Mouse (Mus musculus) cerebellum, adult 18-20 months (tissue): ENCODE measurements around the gene Aplf.

Experiments
- DNase-seq, 2 experiments: peaks; one replicate each; pipeline ENCODE4 v3.0.0; 2021

Gene Aplf

GRCm38 (mm10) chr6:87621281-87621680 lies 50.7 kb downstream of the Aplf start:
- DNase-seq = peak; percentile 4 to 16

- no peak for DNase-seq
Measured at GRCm38 (mm10) chr6:87618021-87618420, 54.0 kb downstream of the Aplf start.

GRCm38 (mm10) chr6:87615696-87616083 lies 56.3 kb downstream of the Aplf start:
- DNase-seq = no peak

- peak; percentile 9 to 16 for DNase-seq
Measured at GRCm38 (mm10) chr6:87614794-87615695, 56.9 kb downstream of the Aplf start.

- no peak for DNase-seq
Measured at GRCm38 (mm10) chr6:87599825-87600224, 72.2 kb downstream of the Aplf start.

GRCm38 (mm10) chr6:87597116-87597833 lies 74.7 kb downstream of the Aplf start:
- no peak for DNase-seq

DNA sequence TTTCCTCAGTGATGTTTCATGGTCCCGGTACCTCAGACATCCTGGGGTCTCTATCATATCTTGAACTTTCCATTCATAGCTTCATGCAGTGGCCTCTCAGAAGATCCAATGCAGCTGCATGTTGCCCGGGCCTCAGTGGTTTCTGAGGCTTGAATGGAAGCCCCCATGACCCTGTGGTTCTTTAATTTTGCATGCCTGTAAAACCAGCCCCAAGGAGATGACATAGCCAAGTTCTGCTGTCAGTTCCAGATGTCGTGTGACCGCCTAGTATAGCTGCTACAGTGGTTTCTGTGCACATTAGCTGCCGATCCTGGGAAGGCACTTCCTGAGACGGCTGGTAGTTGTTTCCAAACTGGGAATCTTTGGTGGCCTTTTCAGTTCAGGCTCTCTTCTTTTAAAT lies 77.8 kb downstream of the Aplf start:
- DNase-seq = no peak

DNA sequence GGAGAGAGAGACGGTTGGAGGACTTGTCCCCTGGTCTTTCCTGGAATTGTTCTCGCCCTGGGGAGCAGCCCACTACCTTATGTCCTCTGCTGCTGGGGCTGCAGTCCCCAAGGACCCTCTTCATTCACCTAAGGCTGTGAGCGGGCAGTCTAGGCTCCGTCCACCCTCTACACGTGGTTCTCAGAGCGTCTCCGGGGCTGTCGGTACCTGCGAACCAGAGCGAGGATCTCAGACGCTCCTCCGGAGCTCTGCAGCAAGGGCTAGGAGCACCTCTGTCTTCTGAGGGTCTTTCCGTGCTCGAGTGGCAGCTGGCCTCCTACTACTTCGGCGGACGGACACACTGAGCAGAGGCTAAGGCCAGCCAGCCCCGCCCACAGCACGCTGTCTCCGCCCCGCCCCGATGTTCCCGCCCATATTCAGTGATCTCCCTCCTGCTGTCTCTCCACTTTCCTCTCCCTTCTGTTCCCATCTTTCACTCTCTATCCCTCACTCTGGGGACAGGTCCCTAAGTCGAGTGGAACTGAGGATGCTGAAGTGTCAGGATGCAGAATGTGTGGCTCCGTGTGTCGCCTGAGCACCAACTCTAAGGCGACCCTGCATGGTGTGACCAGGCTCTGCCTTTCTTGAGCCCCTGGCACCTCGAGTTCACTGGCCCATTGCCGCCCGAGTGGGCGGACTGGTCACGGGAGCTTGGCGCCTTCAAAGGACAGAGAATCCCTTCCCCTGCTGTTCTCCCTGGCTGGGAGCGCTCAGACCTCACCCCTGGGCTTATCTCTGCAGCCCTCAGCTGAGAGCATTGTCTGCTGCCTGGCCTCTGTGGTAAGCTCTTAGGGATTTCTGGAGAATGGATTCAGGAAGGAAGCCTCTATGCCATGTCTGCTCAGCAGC lies 81.4 kb downstream of the Aplf start, which contains the start of gene Prokr1:
Prokr1 (minus strand) TSS at position 350 of the 888 bp plus-strand sequence.
- DNase-seq = peak in 1 of 2 experiments; percentile 10

GRCm38 (mm10) chr6:87589718-87590393 lies 82.1 kb downstream of the Aplf start:
- DNase-seq = no peak

DNA sequence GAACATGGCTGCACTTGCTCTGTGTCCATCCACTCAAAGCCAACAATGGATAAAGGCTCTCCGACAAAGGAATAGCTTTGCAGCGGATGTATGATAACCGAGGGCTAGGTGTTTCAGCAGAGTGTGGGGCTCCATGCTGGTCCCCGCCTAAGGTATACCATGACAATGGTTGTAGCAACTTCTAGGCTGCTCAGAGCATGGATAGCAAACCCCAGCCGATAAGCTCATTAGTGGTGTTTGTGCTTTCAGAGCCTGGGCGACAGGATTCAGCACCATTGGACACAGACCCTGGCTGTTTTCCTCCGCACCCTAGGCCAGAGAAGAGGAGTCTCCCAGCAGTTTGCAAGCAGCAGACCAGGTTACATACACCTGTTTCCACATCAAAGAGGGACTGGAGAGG lies 88.0 kb downstream of the Aplf start:
- no peak for DNase-seq

- no peak for DNase-seq
Measured at GRCm38 (mm10) chr6:87583183-87583611, 88.8 kb downstream of the Aplf start.

DNA sequence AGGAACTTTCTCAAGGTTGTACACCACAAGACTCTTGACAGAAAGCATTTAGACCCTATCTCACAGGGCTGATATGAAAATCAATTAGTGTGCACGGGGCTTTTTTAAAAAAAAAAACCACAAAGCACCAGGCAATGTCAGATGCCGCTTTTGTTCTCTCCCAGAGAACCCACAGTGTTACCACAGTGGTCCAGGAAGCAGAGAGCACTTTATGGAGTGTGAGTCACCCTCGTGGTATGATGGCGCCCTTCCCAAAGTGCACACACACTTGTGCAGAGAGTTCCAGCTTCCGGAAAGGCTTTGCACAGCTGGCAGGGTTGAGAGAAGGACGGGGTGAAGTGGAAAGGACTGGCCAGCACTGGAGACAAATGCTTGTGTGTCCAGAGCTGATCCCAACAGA lies 89.5 kb downstream of the Aplf start:
- DNase-seq = no peak

- DNase-seq = no peak
Measured at GRCm38 (mm10) chr6:87581581-87581980, 90.4 kb downstream of the Aplf start.

- no peak for DNase-seq
Measured at GRCm38 (mm10) chr6:87581071-87581470, 90.9 kb downstream of the Aplf start.
